Mouse (Mus musculus): ENCODE results near the gene Msi2.
A peak's percentile ranks its signal among the peaks of the same experiment; 100 is the strongest.

Msi2 gene

GRCm38 (mm10) chr11:88613771-88614526 lies 104.4 kb downstream of the Msi2 start:
- no peak for DNase-seq (ENCODE audit: low spot score)

GRCm38 (mm10) chr11:88613008-88613407 lies 105.3 kb downstream of the Msi2 start:
- no peak for DNase-seq (ENCODE audit: low spot score)

GRCm38 (mm10) chr11:88612141-88612540 lies 106.2 kb downstream of the Msi2 start:
- DNase-seq (ENCODE audit: low spot score), result no peak

- DNase-seq (ENCODE audit: low spot score), result no peak
Observed at GRCm38 (mm10) chr11:88610809-88611208, 107.5 kb downstream of the Msi2 start.

GRCm38 (mm10) chr11:88610112-88610511 lies 108.2 kb downstream of the Msi2 start:
- DNase-seq (ENCODE audit: low spot score), result no peak

GRCm38 (mm10) chr11:88608584-88608983 lies 109.7 kb downstream of the Msi2 start:
- DNase-seq (ENCODE audit: low spot score), result no peak

GRCm38 (mm10) chr11:88607725-88608383 lies 110.5 kb downstream of the Msi2 start:
- DNase-seq (ENCODE audit: low spot score), result no peak

GRCm38 (mm10) chr11:88605771-88606170 lies 112.5 kb downstream of the Msi2 start:
- DNase-seq (ENCODE audit: low spot score), result no peak

GRCm38 (mm10) chr11:88605098-88605525 lies 113.2 kb downstream of the Msi2 start:
- DNase-seq (ENCODE audit: low spot score), result peak; percentile 66

- DNase-seq (ENCODE audit: low spot score), result no peak
Observed at GRCm38 (mm10) chr11:88604635-88605034, 113.7 kb downstream of the Msi2 start.

GRCm38 (mm10) chr11:88603366-88603765 lies 114.9 kb downstream of the Msi2 start:
- DNase-seq (ENCODE audit: low spot score), result no peak

- no peak for DNase-seq (ENCODE audit: low spot score)
Observed at GRCm38 (mm10) chr11:88602471-88603120, 115.7 kb downstream of the Msi2 start.

GRCm38 (mm10) chr11:88600194-88600593 lies 118.1 kb downstream of the Msi2 start:
- no peak for DNase-seq (ENCODE audit: low spot score)

GRCm38 (mm10) chr11:88599332-88600130 lies 118.8 kb downstream of the Msi2 start:
- DNase-seq (ENCODE audit: low spot score), result no peak

GRCm38 (mm10) chr11:88598848-88599175 lies 119.5 kb downstream of the Msi2 start:
- DNase-seq (ENCODE audit: low spot score), result no peak

GRCm38 (mm10) chr11:88598150-88598847 lies 120.0 kb downstream of the Msi2 start:
- DNase-seq (ENCODE audit: low spot score), result no peak

- no peak for DNase-seq (ENCODE audit: low spot score)
Observed at GRCm38 (mm10) chr11:88595616-88596015, 122.7 kb downstream of the Msi2 start.

- DNase-seq (ENCODE audit: low spot score), result no peak
Observed at GRCm38 (mm10) chr11:88594804-88595611, 123.3 kb downstream of the Msi2 start.

- DNase-seq (ENCODE audit: low spot score), result no peak
Observed at GRCm38 (mm10) chr11:88594010-88594409, 124.3 kb downstream of the Msi2 start.

GRCm38 (mm10) chr11:88592099-88592498 lies 126.2 kb downstream of the Msi2 start:
- DNase-seq (ENCODE audit: low spot score), result no peak

- no peak for DNase-seq (ENCODE audit: low spot score)
Observed at GRCm38 (mm10) chr11:88590647-88591046, 127.7 kb downstream of the Msi2 start.
